Mouse (Mus musculus) intestine, postnatal 0 days (tissue): ENCODE measurements around the gene Ttc16. TPM values are rescaled to one million over a fixed set of nuclear protein-coding genes. Genes with fewer than 3 reads are reported as not detected.

Experiments used
- ATAC-seq: fragments of 200-750 bp; cut with Nextera tagmentation; 2 replicates; pipeline ENCODE4 v1.8.0; 2017; ENCODE audit warnings: mild to moderate bottlenecking, moderate TSS enrichment, moderate library complexity
- H3K27ac ChIP-seq: fragments of 300-500 bp; sonication (generic); 2 replicates; pipeline ENCODE4 v1.5.1; 2014; ENCODE audit warnings: mild to moderate bottlenecking, low read depth, low read length, moderate library complexity
- H3K27me3 ChIP-seq: fragments of 300-500 bp; sonication (generic); replicated peaks from 2 replicates; pipeline ENCODE4 v1.6.1; 2014; ENCODE audit warnings: low read length, mixed read lengths; ENCODE audit not compliant: control insufficient read depth, insufficient read depth
- H3K36me3 ChIP-seq: fragments of 300-500 bp; sonication (generic); 2 replicates; pipeline ENCODE4 v1.6.1; 2014; ENCODE audit warnings: mild to moderate bottlenecking, moderate library complexity; ENCODE audit not compliant: control insufficient read depth, insufficient read depth
- H3K4me1 ChIP-seq: fragments of 300-500 bp; sonication (generic); replicated peaks from 2 replicates; pipeline ENCODE4 v1.6.1; 2014; ENCODE audit warnings: antibody characterized with exemption, low read length, mixed read lengths; ENCODE audit not compliant: control insufficient read depth, insufficient read depth
- H3K4me2 ChIP-seq: fragments of 300-500 bp; sonication (generic); replicated peaks from 2 replicates; pipeline ENCODE4 v1.6.1; 2014; ENCODE audit warnings: low read depth, mild to moderate bottlenecking, moderate library complexity
- H3K4me3 ChIP-seq: fragments of 300-500 bp; sonication (generic); 2 replicates; pipeline ENCODE4 v1.5.1; 2014; ENCODE audit warnings: low read depth, low read length
- H3K9ac ChIP-seq: fragments of 300-500 bp; sonication (generic); 2 replicates; pipeline ENCODE4 v1.6.1; 2014; ENCODE audit warnings: mild to moderate bottlenecking, low read depth, low read length
- H3K9me3 ChIP-seq: fragments of 300-500 bp; sonication (generic); 2 replicates; pipeline ENCODE4 v1.6.1; 2016; ENCODE audit warnings: mixed run types; ENCODE audit not compliant: control insufficient read depth
- CTCF ChIP-seq: sonication (generic); IDR thresholded peaks from 2 replicates; pipeline ENCODE4 v1.5.1; 2016; ENCODE audit warnings: low read depth, mild to moderate bottlenecking, control low read depth, antibody characterized with exemption, moderate library complexity
- WGBS: fragments of 180-500 bp; shearing (Covaris S2); extraction: QIAGEN DNeasy Blood & Tissue Kit; methylation state at CpG from one replicate; pipeline ENCODE4 v1.1.7; 2014; 5-methylcytosine and 5-hydroxymethylcytosine counted together
- polyA plus RNA-seq: library from polyadenylated mRNA; unstranded; fragments of >200 nt; fragmentation: Nextera tagmentation; extraction: Ambion mirVana; gene quantifications from 2 replicates; pipeline ENCODE4 v1.2.1, GENCODE M21; 2015

The Ttc16 gene
- polyA plus RNA-seq, 1 experiment from 2014 or later: 0.04 TPM

GRCm38 (mm10) chr2:32761859-32762258 is 13.6 kb downstream of the Ttc16 start:
- no peak overlapping the region for H3K9ac ChIP-seq
- H3K36me3 ChIP-seq: peaks cover 37% of the 10 kb centered on the region; the same call in 1 of the 2 replicates
- H3K4me2 ChIP-seq: no peak overlapping the region
- no peak for TF ChIP-seq CTCF
- H3K27me3 ChIP-seq: no peaks in the 10 kb centered on the region
- WGBS: 89% methylated on average over 4 of the region's 4 CpGs
- no peak for ATAC-seq
- no peaks in the 10 kb centered on the region; the same call in 1 of the 2 replicates for H3K4me1 ChIP-seq
- H3K9me3 ChIP-seq: no peaks in the 10 kb centered on the region
- no peak overlapping the region for H3K4me3 ChIP-seq
- H3K27ac ChIP-seq: no peak overlapping the region

- Histone ChIP-seq H3K4me2 (no peak overlapping the region), H3K36me3 (peaks cover 37% of the 10 kb centered on the region; the same call in 1 of the 2 replicates), H3K9ac (no peak overlapping the region), H3K27me3 (no peaks in the 10 kb centered on the region), H3K4me3 (no peak overlapping the region), H3K27ac (no peak overlapping the region), H3K4me1 (no peaks in the 10 kb centered on the region; the same call in 1 of the 2 replicates), H3K9me3 (no peaks in the 10 kb centered on the region)
- WGBS: 87% methylated on average over 14 of the region's 14 CpGs
- TF ChIP-seq CTCF: no peak
- no peak for ATAC-seq
Measured at GRCm38 (mm10) chr2:32761361-32761760, 14.1 kb downstream of the Ttc16 start.

GRCm38 (mm10) chr2:32759001-32759400 is 16.4 kb downstream of the Ttc16 start:
- Histone ChIP-seq H3K4me1 (no peaks in the 10 kb centered on the region; the same call in 1 of the 2 replicates), H3K4me2 (no peak overlapping the region), H3K27ac (no peak overlapping the region), H3K36me3 (peaks cover 44% of the 10 kb centered on the region; the same call in 1 of the 2 replicates), H3K27me3 (no peaks in the 10 kb centered on the region), H3K4me3 (no peak overlapping the region), H3K9ac (no peak overlapping the region), H3K9me3 (no peaks in the 10 kb centered on the region)
- 84% methylated on average over 2 of the region's 2 CpGs for WGBS
- TF ChIP-seq CTCF: no peak
- ATAC-seq: no peak

- ATAC-seq: no peak
- Histone ChIP-seq H3K9ac (no peak overlapping the region), H3K4me3 (no peak overlapping the region), H3K4me2 (no peak overlapping the region), H3K27ac (no peak overlapping the region), H3K4me1 (no peaks in the 10 kb centered on the region; the same call in 1 of the 2 replicates), H3K9me3 (no peaks in the 10 kb centered on the region), H3K36me3 (peaks cover 44% of the 10 kb centered on the region; the same call in 1 of the 2 replicates), H3K27me3 (no peaks in the 10 kb centered on the region)
- 72% methylated on average over 8 of the region's 8 CpGs for WGBS
- no peak for TF ChIP-seq CTCF
Measured at GRCm38 (mm10) chr2:32758503-32758902, 16.9 kb downstream of the Ttc16 start.

GRCm38 (mm10) chr2:32757056-32757845 is 18.2 kb downstream of the Ttc16 start, which contains the start of gene Tor2a:
Gene Tor2a, plus strand, starts transcription at chr2:32757234.
- TF ChIP-seq CTCF: peak; percentile 95
- no peaks in the 10 kb centered on the region for H3K9me3 ChIP-seq
- peak within 1 kb of the TSS; percentile 63 for H3K4me3 ChIP-seq
- under 1% methylated on average over 62 of the region's 66 CpGs for whole genome bisulfite sequencing
- H3K4me1 ChIP-seq: no peaks in the 10 kb centered on the region; the same call in 1 of the 2 replicates
- H3K36me3 ChIP-seq: peaks cover 44% of the 10 kb centered on the region; the same call in 1 of the 2 replicates
- H3K27me3 ChIP-seq: no peaks in the 10 kb centered on the region
- ATAC-seq: peak; percentile 93
- H3K4me2 ChIP-seq: peak within 1 kb of the TSS; percentile 74
- H3K9ac ChIP-seq: peak within 1 kb of the TSS; percentile 79
- H3K27ac ChIP-seq: peak within 1 kb of the TSS; percentile 85

GRCm38 (mm10) chr2:32756674-32757055 is 18.8 kb downstream of the Ttc16 start:
- no peaks in the 10 kb centered on the region; the same call in 1 of the 2 replicates for H3K4me1 ChIP-seq
- H3K4me3 ChIP-seq: no peak overlapping the region
- H3K27me3 ChIP-seq: no peaks in the 10 kb centered on the region
- no peak overlapping the region for H3K27ac ChIP-seq
- no peak for TF ChIP-seq CTCF
- no peak overlapping the region; the same call in 1 of the 2 replicates for H3K9ac ChIP-seq
- H3K4me2 ChIP-seq: peak overlapping the region; percentile 74
- WGBS: 27% methylated on average over 5 of the region's 6 CpGs
- peak; percentile 8; the same call in 1 of the 2 replicates for ATAC-seq
- H3K9me3 ChIP-seq: no peaks in the 10 kb centered on the region
- H3K36me3 ChIP-seq: peaks cover 40% of the 10 kb centered on the region; the same call in 1 of the 2 replicates
